Mouse (Mus musculus): ENCODE results near the gene Cd274. TPM values are rescaled to one million over a fixed set of nuclear protein-coding genes. Genes with fewer than 3 reads are reported as not detected.
A peak's percentile ranks its signal among the peaks of the same experiment; 100 is the strongest.

The Cd274 gene
- polyA plus RNA-seq, 1 experiment from 2014 or later, result 125 TPM

- no peaks in the 10 kb centered on the region for H3K79me2 ChIP-seq (ENCODE audit: inconsistent target)
- no peak overlapping the region for H3K27ac ChIP-seq
- H3K36me3 ChIP-seq (ENCODE audit: inconsistent target), result no peaks in the 10 kb centered on the region
- WGBS (ENCODE audit: missing documents), result 81% methylated on average over 3 of the region's 3 CpGs
- H3K4me3 ChIP-seq (ENCODE audit: inconsistent target), result no peak overlapping the region
These were observed 49.2 kb downstream of the Cd274 start for GRCm38 (mm10) chr19:29416393-29416902.

GRCm38 (mm10) chr19:29417188-29417587, 49.9 kb downstream of the Cd274 start:
- Histone ChIP-seq H3K79me2 (ENCODE audit: inconsistent target) (no peaks in the 10 kb centered on the region), H3K36me3 (ENCODE audit: inconsistent target) (no peaks in the 10 kb centered on the region), H3K4me3 (ENCODE audit: inconsistent target) (no peak overlapping the region), H3K27ac (no peak overlapping the region)
- 100% methylated on average over 2 of the region's 2 CpGs for WGBS (ENCODE audit: missing documents)

- Histone ChIP-seq H3K27ac (peak overlapping the region; percentile 86), H3K79me2 (ENCODE audit: inconsistent target) (no peaks in the 10 kb centered on the region), H3K36me3 (ENCODE audit: inconsistent target) (no peaks in the 10 kb centered on the region), H3K4me3 (ENCODE audit: inconsistent target) (no peak overlapping the region)
- 36% methylated on average over 2 of the region's 2 CpGs for WGBS (ENCODE audit: missing documents)
These were observed 50.6 kb downstream of the Cd274 start for GRCm38 (mm10) chr19:29417894-29418293.

GRCm38 (mm10) chr19:29418661-29419115, 51.4 kb downstream of the Cd274 start:
- Histone ChIP-seq H3K36me3 (ENCODE audit: inconsistent target) (no peaks in the 10 kb centered on the region), H3K79me2 (ENCODE audit: inconsistent target) (no peaks in the 10 kb centered on the region), H3K27ac (peak overlapping the region; percentile 86), H3K4me3 (ENCODE audit: inconsistent target) (no peak overlapping the region)
- WGBS (ENCODE audit: missing documents), result 19% methylated on average over 9 of the region's 9 CpGs

- H3K27ac ChIP-seq, result peak overlapping the region; percentile 86
- no peaks in the 10 kb centered on the region for H3K79me2 ChIP-seq (ENCODE audit: inconsistent target)
- H3K4me3 ChIP-seq (ENCODE audit: inconsistent target), result no peak overlapping the region
- WGBS (ENCODE audit: missing documents), result 4% methylated on average over 3 of the region's 3 CpGs
- H3K36me3 ChIP-seq (ENCODE audit: inconsistent target), result no peaks in the 10 kb centered on the region
These were observed 52.3 kb downstream of the Cd274 start for GRCm38 (mm10) chr19:29419506-29419905.

- Histone ChIP-seq H3K4me3 (ENCODE audit: inconsistent target) (no peak overlapping the region), H3K27ac (peak overlapping the region; percentile 86), H3K36me3 (ENCODE audit: inconsistent target) (no peaks in the 10 kb centered on the region), H3K79me2 (ENCODE audit: inconsistent target) (no peaks in the 10 kb centered on the region)
These were observed 52.7 kb downstream of the Cd274 start for GRCm38 (mm10) chr19:29419946-29420345.

GRCm38 (mm10) chr19:29420397-29420796, 53.1 kb downstream of the Cd274 start:
- Histone ChIP-seq H3K79me2 (ENCODE audit: inconsistent target) (no peaks in the 10 kb centered on the region), H3K4me3 (ENCODE audit: inconsistent target) (no peak overlapping the region), H3K36me3 (ENCODE audit: inconsistent target) (no peaks in the 10 kb centered on the region), H3K27ac (peak overlapping the region; percentile 86)
- WGBS (ENCODE audit: missing documents), result 96% methylated on average over 8 of the region's 8 CpGs

GRCm38 (mm10) chr19:29422013-29422645, 54.9 kb downstream of the Cd274 start:
- Histone ChIP-seq H3K36me3 (ENCODE audit: inconsistent target) (no peaks in the 10 kb centered on the region), H3K27ac (no peak overlapping the region), H3K79me2 (ENCODE audit: inconsistent target) (no peaks in the 10 kb centered on the region), H3K4me3 (ENCODE audit: inconsistent target) (no peak overlapping the region)
- 95% methylated on average over 16 of the region's 16 CpGs for WGBS (ENCODE audit: missing documents)

GRCm38 (mm10) chr19:29422796-29423195, 55.5 kb downstream of the Cd274 start:
- Histone ChIP-seq H3K4me3 (ENCODE audit: inconsistent target) (no peak overlapping the region), H3K27ac (no peak overlapping the region), H3K36me3 (ENCODE audit: inconsistent target) (no peaks in the 10 kb centered on the region), H3K79me2 (ENCODE audit: inconsistent target) (no peaks in the 10 kb centered on the region)
- WGBS (ENCODE audit: missing documents), result 96% methylated on average over 7 of the region's 7 CpGs

- Histone ChIP-seq H3K27ac (peak overlapping the region; percentile 61), H3K4me3 (ENCODE audit: inconsistent target) (no peak overlapping the region), H3K36me3 (ENCODE audit: inconsistent target) (no peaks in the 10 kb centered on the region), H3K79me2 (ENCODE audit: inconsistent target) (no peaks in the 10 kb centered on the region)
- WGBS (ENCODE audit: missing documents), result 47% methylated on average over 3 of the region's 3 CpGs
These were observed 63.3 kb downstream of the Cd274 start for GRCm38 (mm10) chr19:29430516-29430915.

GRCm38 (mm10) chr19:29430953-29431352, 63.7 kb downstream of the Cd274 start:
- Histone ChIP-seq H3K4me3 (ENCODE audit: inconsistent target) (no peak overlapping the region), H3K27ac (peak overlapping the region; percentile 61), H3K79me2 (ENCODE audit: inconsistent target) (no peaks in the 10 kb centered on the region), H3K36me3 (ENCODE audit: inconsistent target) (no peaks in the 10 kb centered on the region)
- 13% methylated on average over 3 of the region's 3 CpGs for WGBS (ENCODE audit: missing documents)

- Histone ChIP-seq H3K4me3 (ENCODE audit: inconsistent target) (no peak overlapping the region), H3K36me3 (ENCODE audit: inconsistent target) (no peaks in the 10 kb centered on the region), H3K27ac (no peak overlapping the region), H3K79me2 (ENCODE audit: inconsistent target) (no peaks in the 10 kb centered on the region)
- WGBS (ENCODE audit: missing documents), result 81% methylated on average over 18 of the region's 18 CpGs
These were observed 69.7 kb downstream of the Cd274 start for GRCm38 (mm10) chr19:29436793-29437479.

Other genes starting within 250 kb of the Cd274 start
- 15.0 to 26.6 TPM (median 24.0 TPM) in 3 replicates for gene Jak2, start 115.6 kb upstream of the Cd274 start, polyA plus RNA-seq (2018)
- gene Insl6, start 42.1 kb upstream of the Cd274 start, polyA plus RNA-seq (2018), result 10.1 to 21.0 TPM (median 14.9 TPM) in 3 replicates
- not detected in 3 replicates for gene Rln1, start 32.8 kb upstream of the Cd274 start, polyA plus RNA-seq (2018)
- 65.1 to 163 TPM (median 83.5 TPM) in 3 replicates for gene Plgrkt, start 65 bp upstream of the Cd274 start, polyA plus RNA-seq (2018)
- 0.09 to 0.18 TPM in 2 of 3 replicates, not detected in the other for gene Pdcd1lg2, start 43.5 kb downstream of the Cd274 start, polyA plus RNA-seq (2018)
- 11.9 to 21.2 TPM (median 19.1 TPM) in 3 replicates for gene Ric1, start 154.8 kb downstream of the Cd274 start, polyA plus RNA-seq (2018)

All from macrophage (primary cell).